Mouse (Mus musculus) embryonic facial prominence, embryonic 13.5 days (tissue): ENCODE data around the gene Kansl1l. TPM values are rescaled to one million over a fixed set of nuclear protein-coding genes. Genes with fewer than 3 reads are reported as not detected.

Experiments
- ATAC-seq: fragments of 200-750 bp; cut with Nextera tagmentation; 2 replicates; pipeline ENCODE4 v1.8.0; 2017; ENCODE audit warnings: low read depth; ENCODE audit not compliant: insufficient number of reproducible peaks, insufficient read depth, low FRiP score, low TSS enrichment
- H3K27ac ChIP-seq: fragments of 300-500 bp; sonication (generic); 2 replicates; pipeline ENCODE4 v1.5.1; 2015; ENCODE audit warnings: moderate library complexity, mild to moderate bottlenecking, inconsistent platforms
- H3K27me3 ChIP-seq: fragments of 300-500 bp; sonication (generic); 2 replicates; pipeline ENCODE4 v1.6.1; 2015; ENCODE audit warnings: mild to moderate bottlenecking, inconsistent platforms
- H3K36me3 ChIP-seq: fragments of 300-500 bp; sonication (generic); 2 replicates; pipeline ENCODE4 v1.6.1; 2015; ENCODE audit warnings: mild to moderate bottlenecking, inconsistent platforms
- H3K4me1 ChIP-seq: fragments of 300-500 bp; sonication (generic); 2 replicates; pipeline ENCODE4 v1.6.1; 2015; ENCODE audit warnings: inconsistent platforms
- H3K4me2 ChIP-seq: fragments of 300-500 bp; sonication (generic); 2 replicates; pipeline ENCODE4 v1.6.1; 2015; ENCODE audit warnings: moderate library complexity, mild to moderate bottlenecking, inconsistent platforms
- H3K4me3 ChIP-seq: fragments of 300-500 bp; sonication (generic); 2 replicates; pipeline ENCODE4 v1.5.1; 2015; ENCODE audit warnings: mild to moderate bottlenecking, inconsistent platforms
- H3K9ac ChIP-seq: fragments of 300-500 bp; sonication (generic); 2 replicates; pipeline ENCODE4 v1.6.1; 2015; ENCODE audit warnings: mild to moderate bottlenecking, inconsistent platforms
- H3K9me3 ChIP-seq: fragments of 300-500 bp; sonication (generic); 2 replicates; pipeline ENCODE4 v1.6.1; 2016; ENCODE audit warnings: inconsistent platforms
- WGBS: fragments of 180-500 bp; shearing (Covaris S2); methylation state at CpG from one replicate; pipeline ENCODE4 v1.1.7; 2015; ENCODE audit warnings: mixed read lengths; 5-methylcytosine and 5-hydroxymethylcytosine counted together
- polyA plus RNA-seq: library from polyadenylated mRNA; unstranded; fragments of >200 nt; fragmentation: Nextera tagmentation; extraction: Ambion mirVana; gene quantifications from 2 replicates; pipeline ENCODE4 v1.2.1, GENCODE M21; 2015

Kansl1l gene
- polyA plus RNA-seq, 1 experiment from 2014 or later = 21.7 TPM

DNA sequence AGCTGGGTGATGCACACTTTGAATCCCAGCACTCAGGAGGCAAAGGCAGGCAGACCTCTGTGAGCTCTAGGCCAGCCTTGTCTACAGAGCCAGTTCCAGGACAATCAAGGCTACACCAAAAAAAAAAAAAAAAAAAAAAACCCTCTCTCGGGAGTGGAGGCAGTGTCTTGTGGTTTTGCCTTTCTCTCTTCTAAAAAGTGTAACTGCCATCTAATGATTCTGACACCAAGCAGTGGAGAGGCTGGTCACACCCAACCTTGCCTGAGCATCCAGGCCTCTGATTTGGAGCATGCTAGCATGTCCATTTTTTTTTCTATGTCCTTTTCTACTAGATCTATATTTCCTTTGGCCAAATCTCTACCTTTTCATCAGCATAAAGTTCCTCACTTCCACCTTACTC lies 21.8 kb upstream of the Kansl1l start:
- no peak overlapping the region for H3K4me3 ChIP-seq
- 82% methylated on average over 1 of the region's 1 CpGs for WGBS
- 0 out of 2 replicates have a peak, but pooled peaks cover under 1% of the 10 kb centered on the region for H3K4me1 ChIP-seq
- no peak overlapping the region for H3K9ac ChIP-seq
- no peaks in the 10 kb centered on the region for H3K9me3 ChIP-seq
- ATAC-seq = no peak
- H3K36me3 ChIP-seq = peaks cover 23% of the 10 kb centered on the region
- no peaks in the 10 kb centered on the region for H3K27me3 ChIP-seq
- no peak overlapping the region for H3K27ac ChIP-seq
- no peak overlapping the region for H3K4me2 ChIP-seq

DNA sequence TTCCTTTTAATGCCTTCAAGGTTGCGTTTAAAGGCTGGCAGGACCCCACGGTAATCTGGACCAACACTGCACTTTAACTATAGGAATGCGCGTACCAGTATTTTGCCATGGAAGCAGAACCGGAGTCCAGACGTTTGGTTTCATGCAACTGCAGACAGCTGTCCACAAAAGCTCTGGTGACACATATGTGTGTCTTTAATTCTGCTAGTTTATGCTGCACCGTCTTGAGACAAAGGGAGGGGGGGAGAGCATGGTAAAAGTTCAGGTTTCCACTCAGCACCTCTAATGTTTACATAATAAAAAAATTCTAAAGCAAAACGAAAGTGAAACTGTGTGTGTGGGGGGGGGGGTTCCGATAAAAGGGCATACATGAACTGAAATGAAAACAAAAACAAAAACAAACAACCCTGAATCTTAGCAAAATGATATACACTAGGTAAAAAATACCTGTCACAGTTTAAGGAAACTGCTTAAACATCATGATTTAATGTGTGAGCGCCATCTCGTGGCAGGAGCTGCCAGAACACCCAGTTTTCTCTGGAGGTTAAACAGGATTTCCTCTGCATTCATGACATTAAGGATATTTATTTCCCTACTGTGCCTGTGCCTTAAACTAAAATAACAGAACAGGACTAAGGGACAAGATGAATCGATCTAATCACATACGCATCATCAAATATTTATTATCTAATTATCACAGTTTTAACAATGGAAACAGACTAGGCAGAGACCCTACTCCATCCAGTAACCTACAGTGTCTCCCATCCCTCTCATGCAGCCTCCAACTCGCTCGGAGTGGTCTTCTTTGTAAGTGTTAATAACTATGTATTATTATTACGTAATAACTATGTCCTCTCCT lies 21.1 kb upstream of the Kansl1l start:
- Histone ChIP-seq H3K36me3 (peaks cover 23% of the 10 kb centered on the region), H3K4me3 (no peak overlapping the region), H3K27me3 (no peaks in the 10 kb centered on the region), H3K4me1 (peaks cover 6% of the 10 kb centered on the region; the same call in 1 of the 2 replicates), H3K4me2 (peak overlapping the region; percentile 5; the same call in 1 of the 2 replicates), H3K27ac (no peak overlapping the region), H3K9ac (no peak overlapping the region), H3K9me3 (no peaks in the 10 kb centered on the region)
- WGBS = 52% methylated on average over 16 of the region's 16 CpGs
- no peak for ATAC-seq

DNA sequence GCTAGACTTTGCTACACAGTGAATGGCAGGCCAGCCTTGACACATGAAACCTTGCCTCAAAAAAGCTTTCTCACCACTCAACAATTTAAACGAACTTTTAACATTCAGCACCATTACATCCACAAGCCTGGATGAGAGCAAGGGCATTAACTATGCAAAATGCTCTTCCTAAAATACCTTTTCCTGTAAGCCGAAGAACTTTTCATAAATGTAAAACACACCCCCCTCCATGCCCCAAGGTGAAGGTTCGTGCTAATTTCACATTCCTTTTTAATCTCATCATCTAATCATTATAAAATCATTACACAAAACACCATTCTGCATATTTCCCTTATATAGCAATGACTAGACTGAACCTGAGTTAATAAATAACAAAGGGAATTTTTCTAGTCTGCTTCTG lies 19.8 kb upstream of the Kansl1l start:
- H3K9ac ChIP-seq = no peak overlapping the region
- H3K4me1 ChIP-seq = peaks cover 7% of the 10 kb centered on the region; the same call in 1 of the 2 replicates
- no peak for ATAC-seq
- no peaks in the 10 kb centered on the region for H3K27me3 ChIP-seq
- no peak overlapping the region for H3K4me3 ChIP-seq
- WGBS = 59% methylated on average over 3 of the region's 3 CpGs
- H3K9me3 ChIP-seq = no peaks in the 10 kb centered on the region
- H3K4me2 ChIP-seq = no peak overlapping the region
- no peak overlapping the region for H3K27ac ChIP-seq
- H3K36me3 ChIP-seq = peaks cover 12% of the 10 kb centered on the region; the same call in 1 of the 2 replicates

DNA sequence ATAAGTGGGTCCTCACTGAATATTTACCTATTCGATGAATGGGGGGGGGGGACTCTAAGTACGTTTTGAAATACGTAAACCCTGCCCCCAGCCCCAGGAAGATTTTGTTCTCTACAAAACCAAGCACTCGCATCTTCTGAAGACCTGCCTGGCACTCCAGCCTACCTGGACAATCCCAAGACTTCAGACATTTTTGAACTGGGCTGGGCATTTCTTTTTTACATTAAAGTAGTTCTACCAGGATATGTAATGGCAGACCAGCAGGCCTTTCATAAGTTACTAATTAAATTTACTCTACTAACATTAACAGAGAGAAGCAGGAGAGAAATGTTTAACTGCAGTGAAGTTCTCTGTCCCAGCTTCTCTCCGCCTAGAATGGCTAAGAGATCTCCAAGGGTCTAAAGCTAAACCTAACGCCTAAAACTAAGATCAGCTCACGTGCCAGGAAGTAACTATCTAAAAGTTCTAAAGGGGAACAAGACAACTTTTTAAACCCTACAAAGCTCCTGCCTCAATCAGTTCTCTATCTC lies 15.3 kb upstream of the Kansl1l start:
- H3K4me1 ChIP-seq = peaks cover 7% of the 10 kb centered on the region; the same call in 1 of the 2 replicates
- H3K4me3 ChIP-seq = no peak overlapping the region
- no peak for ATAC-seq
- no peak overlapping the region for H3K4me2 ChIP-seq
- H3K27me3 ChIP-seq = no peaks in the 10 kb centered on the region
- H3K9me3 ChIP-seq = no peaks in the 10 kb centered on the region
- WGBS = 88% methylated on average over 7 of the region's 7 CpGs
- H3K9ac ChIP-seq = no peak overlapping the region
- H3K27ac ChIP-seq = no peak overlapping the region
- peaks cover 5% of the 10 kb centered on the region; the same call in 1 of the 2 replicates for H3K36me3 ChIP-seq

DNA sequence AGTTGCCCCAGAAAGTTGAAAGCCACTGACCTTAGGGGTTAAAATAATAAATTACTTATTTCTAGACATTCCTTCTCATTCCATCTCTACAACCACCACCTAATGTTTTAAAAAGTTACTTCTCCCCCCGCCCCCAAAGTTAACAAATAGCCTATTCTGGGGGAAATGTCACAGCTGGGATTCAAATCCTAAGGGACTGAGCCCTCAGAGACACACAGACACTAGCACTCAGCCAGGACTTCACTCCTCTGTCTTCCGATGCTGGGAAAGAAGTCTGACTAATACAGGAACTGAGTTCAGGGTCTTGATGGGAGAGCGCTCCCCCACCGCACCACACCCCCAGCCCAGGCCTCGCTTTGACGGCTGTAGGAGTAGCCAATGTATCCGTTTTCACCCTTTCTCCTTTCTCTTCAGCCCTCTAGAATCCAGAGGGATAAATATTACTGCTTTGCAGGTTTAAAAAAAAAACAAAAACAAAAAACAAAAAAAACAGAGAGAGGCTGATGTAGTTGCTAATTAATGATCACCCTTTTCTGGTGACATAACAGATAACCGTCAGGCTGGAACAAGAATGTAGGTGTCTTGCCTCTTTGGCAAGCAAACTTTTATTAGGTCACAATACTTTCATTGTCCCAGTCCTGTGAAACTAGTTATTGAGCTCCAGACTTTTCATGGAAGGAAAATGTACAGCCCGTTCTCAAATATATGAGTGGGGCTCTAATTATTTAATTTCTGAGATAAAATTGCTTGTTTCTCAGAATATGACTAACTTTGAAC lies 14.7 kb upstream of the Kansl1l start:
- no peak for ATAC-seq
- no peak overlapping the region for H3K27ac ChIP-seq
- H3K9me3 ChIP-seq = no peaks in the 10 kb centered on the region
- no peaks in the 10 kb centered on the region for H3K27me3 ChIP-seq
- no peak overlapping the region for H3K4me2 ChIP-seq
- H3K4me1 ChIP-seq = peaks cover 7% of the 10 kb centered on the region; the same call in 1 of the 2 replicates
- WGBS = 74% methylated on average over 9 of the region's 9 CpGs
- H3K36me3 ChIP-seq = peaks cover 5% of the 10 kb centered on the region; the same call in 1 of the 2 replicates
- no peak overlapping the region for H3K9ac ChIP-seq
- no peak overlapping the region for H3K4me3 ChIP-seq

DNA sequence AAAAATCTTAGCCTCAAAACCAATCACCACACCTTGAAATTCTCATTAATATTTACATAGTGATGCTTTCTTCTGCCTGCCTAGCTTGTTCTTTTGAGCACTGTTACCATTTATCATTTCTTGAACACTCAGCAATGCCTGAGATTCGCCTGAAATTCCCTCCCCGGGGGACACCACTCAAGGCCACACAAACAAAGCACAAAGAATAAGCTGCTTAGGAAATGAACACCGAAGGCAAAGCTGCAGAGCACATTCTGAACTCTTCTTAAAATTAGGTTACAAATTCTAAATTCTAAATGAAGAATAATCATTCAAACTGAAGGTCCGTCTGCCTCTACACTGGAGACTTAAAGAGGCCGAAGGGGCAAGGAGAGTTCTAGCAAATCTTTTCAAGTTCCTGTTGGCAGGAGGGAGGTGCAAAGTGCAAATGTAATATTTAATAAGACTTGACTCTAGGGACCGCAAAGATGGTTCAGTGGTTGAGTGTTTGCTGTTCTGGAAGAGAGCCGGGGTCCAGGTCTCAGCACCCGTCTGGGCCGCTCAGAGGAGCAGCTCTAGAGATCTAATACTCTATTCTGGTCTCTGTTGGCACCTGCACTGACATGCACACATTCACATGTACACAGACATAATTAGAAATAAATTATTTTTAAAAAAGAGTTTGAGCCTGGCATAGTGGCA lies 12.2 kb upstream of the Kansl1l start:
- Histone ChIP-seq H3K4me3 (no peak overlapping the region), H3K9me3 (no peaks in the 10 kb centered on the region), H3K9ac (no peak overlapping the region), H3K27ac (no peak overlapping the region), H3K27me3 (no peaks in the 10 kb centered on the region), H3K4me1 (peaks cover 7% of the 10 kb centered on the region; the same call in 1 of the 2 replicates), H3K36me3 (no peaks in the 10 kb centered on the region), H3K4me2 (no peak overlapping the region)
- WGBS = 78% methylated on average over 9 of the region's 9 CpGs
- no peak for ATAC-seq

DNA sequence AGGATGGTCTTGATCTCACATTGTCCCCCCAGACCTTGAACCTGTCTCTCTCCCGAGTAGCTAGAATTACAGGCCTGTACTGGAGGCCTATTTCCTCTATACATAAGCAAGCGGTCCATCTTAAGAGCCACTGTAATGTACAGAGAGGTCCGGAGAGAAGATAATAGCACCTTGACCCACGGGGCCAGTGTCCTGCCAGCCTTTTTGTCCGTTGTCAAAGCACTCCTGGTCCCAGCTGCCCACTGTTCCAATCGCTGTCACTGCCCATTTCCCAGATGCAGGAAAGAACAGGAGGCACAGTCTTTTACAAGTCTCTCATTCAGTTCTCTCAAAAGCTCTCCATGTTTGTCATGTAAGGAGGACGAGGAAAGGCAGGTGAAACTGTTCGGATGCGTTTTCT lies 4.6 kb upstream of the Kansl1l start:
- 0 out of 2 replicates have a peak, but pooled peaks cover 6% of the 10 kb centered on the region for H3K4me1 ChIP-seq
- no peak overlapping the region for H3K4me3 ChIP-seq
- ATAC-seq = no peak
- no peak overlapping the region for H3K4me2 ChIP-seq
- H3K9ac ChIP-seq = no peak overlapping the region
- no peaks in the 10 kb centered on the region for H3K9me3 ChIP-seq
- no peak overlapping the region for H3K27ac ChIP-seq
- 81% methylated on average over 9 of the region's 9 CpGs for WGBS
- no peaks in the 10 kb centered on the region for H3K36me3 ChIP-seq
- H3K27me3 ChIP-seq = peaks cover 7% of the 10 kb centered on the region

DNA sequence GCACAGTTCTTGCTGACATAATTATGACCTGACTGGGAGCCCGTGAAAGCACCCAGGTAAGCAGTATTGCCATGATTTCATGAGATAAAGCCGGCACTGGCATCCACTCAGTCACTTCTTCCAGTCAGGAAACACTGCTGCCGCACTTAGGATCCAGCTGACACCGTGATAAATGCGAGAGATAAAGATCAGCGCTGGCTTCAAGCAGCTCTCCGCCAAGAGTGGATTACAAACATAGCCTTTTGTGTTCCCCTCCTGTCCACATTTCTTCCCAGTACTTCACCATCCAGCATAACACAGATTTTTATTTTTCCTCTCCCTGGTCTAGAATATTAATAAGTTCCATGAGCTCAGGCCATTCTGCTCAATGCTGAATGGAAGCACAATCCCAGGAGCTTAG lies 2.9 kb upstream of the Kansl1l start:
- no peak for ATAC-seq

DNA sequence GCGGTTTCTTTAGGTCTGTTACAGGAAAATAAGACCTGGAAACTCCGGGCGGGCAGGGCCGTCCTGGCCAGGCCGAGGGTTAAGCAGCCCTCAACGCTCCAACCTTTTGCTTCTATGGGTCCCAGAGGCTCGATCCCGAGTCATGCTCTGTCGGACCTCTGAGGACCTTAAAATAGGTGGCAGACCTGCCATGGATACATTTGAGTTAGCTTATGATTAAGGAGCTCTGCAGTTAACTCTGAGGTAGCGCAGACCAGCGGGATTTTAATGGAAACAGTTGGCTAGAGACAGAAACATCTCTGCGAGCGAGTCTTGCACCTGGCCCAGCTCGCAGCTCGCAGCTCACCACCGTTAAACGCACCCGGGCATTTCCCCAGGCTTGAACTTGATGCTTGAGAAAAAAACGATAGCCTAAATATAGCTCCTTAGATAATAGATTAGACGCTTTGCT lies 528 bp upstream of the Kansl1l start:
- Histone ChIP-seq H3K27ac (peak overlapping the region; percentile 98; the same call in 1 of the 2 replicates), H3K36me3 (no peaks in the 10 kb centered on the region), H3K4me2 (peak overlapping the region; percentile 75), H3K4me1 (peaks cover 12% of the 10 kb centered on the region), H3K9ac (peak overlapping the region; percentile 81), H3K4me3 (peak overlapping the region; percentile 76), H3K9me3 (no peaks in the 10 kb centered on the region), H3K27me3 (peaks cover 7% of the 10 kb centered on the region)
- peak; percentile 60 for ATAC-seq
- under 1% methylated on average over 20 of the region's 20 CpGs for WGBS

More for the DNA sequence above, 2.9 kb upstream of the Kansl1l start:
- no peak overlapping the region for H3K4me3 ChIP-seq
- peaks cover 7% of the 10 kb centered on the region for H3K27me3 ChIP-seq
- H3K4me1 ChIP-seq = peaks cover 6% of the 10 kb centered on the region
- 17% methylated on average over 7 of the region's 7 CpGs for WGBS
- no peak overlapping the region for H3K4me2 ChIP-seq
- no peak overlapping the region for H3K9ac ChIP-seq
- no peaks in the 10 kb centered on the region for H3K9me3 ChIP-seq
- no peaks in the 10 kb centered on the region for H3K36me3 ChIP-seq
- no peak overlapping the region for H3K27ac ChIP-seq

DNA sequence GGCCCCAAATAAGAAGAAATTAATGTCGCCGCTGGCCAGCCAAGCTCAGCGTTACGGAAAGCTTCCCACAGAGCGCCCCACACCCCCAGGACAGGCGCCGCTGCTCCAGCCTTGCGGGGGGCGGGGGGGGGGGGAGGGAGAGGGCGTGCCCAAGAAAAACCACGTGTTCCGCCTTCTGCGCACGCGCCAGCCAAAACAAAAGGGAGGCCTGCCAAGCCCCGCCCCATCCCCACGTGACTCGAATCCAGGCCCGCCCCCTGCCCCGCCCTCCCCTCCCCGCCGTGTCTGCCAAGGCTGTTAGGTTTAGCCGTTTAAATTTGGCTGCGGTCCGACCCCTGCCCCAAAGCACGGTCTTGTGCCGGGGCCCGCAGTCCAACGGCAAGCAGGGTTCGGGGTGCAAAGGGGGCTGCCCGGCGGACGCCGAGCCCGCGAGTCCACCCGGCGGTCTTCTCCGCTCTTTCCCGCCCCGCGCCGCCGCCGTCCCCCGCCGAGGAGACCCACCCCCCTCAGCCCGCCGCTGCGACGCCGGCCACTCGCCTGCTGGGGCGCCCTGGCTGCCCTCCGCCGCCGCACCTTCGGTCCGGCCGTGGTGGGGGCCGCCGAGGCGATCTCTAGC lies 417 bp downstream of the Kansl1l start:
- peak overlapping the region; percentile 90 for H3K9ac ChIP-seq
- peak overlapping the region; percentile 68 for H3K4me2 ChIP-seq
- no peaks in the 10 kb centered on the region for H3K36me3 ChIP-seq
- no peaks in the 10 kb centered on the region for H3K9me3 ChIP-seq
- H3K27ac ChIP-seq = peak overlapping the region; percentile 98
- H3K4me3 ChIP-seq = peak overlapping the region; percentile 76
- H3K4me1 ChIP-seq = peaks cover 12% of the 10 kb centered on the region
- peak; percentile 84 for ATAC-seq
- WGBS = under 1% methylated on average over 45 of the region's 63 CpGs
- peaks cover 7% of the 10 kb centered on the region for H3K27me3 ChIP-seq
